Mouse (Mus musculus): ENCODE data around the gene Tm4sf5. TPM values are rescaled to one million over a fixed set of nuclear protein-coding genes. Genes with fewer than 3 reads are reported as not detected.
"Not testable (repeated sequence)": the region's sequence is repeated elsewhere in the genome, so short reads cannot be mapped to it uniquely, and the experiment has no call there.

Gene Tm4sf5
- 1 to 10 TPM in 1 of 2 experiments, under 1 TPM in 1; 1.00 to 2.5 TPM for polyA plus RNA-seq (2017; shearing (Covaris generic))

- ATAC-seq: no peak
Measured at GRCm38 (mm10) chr11:70504970-70505369, at the start of gene Tm4sf5. Tm4sf5 (plus strand) TSS chr11:70505244.

DNA sequence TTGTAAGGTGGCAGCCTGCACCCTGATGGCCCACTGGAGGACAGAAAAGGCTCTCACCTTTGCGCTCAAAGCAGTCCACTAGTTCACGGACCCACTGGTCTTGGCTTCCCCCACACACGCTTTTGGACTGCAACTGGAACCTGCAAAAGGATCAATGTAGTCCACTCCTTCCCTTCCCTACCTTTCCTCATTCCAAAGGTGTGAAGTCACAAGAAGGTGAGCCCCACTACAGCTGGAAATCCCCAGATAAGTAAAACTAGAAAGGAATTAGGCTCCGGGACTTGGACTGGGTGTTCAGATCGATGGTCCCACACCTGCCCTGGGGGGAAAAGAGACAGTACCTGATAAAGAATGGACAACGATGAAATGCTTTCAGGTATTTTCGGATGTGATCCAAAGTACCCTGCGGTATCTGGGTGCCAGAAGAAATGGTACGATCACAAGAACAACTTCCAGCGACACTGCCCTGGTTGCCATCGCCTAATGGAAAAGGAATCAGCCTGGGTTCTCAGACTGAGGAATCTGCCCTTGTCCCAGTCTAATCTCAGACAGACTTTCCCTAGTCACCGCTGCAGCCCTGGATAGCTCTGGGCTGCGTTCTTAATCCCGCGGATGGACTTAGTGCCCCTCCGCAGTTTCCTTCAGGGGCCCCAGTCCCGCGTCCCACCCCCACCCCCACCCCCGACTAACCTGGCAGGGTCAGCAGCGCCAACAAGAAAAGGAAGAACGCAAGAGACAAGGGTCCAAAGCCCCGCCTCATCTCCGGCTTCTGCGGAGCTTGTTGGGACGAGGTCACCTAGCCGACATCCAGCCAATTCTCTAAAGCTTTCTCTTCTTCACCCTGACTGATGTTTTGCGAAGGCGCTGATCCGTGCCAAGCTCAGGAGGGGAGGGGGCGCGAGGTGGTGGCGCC, 46.1 kb upstream of the Tm4sf5 start, which contains the start of gene Zmynd15:
TSS of gene Zmynd15 (plus strand) at position 746 of the 913 bp plus-strand sequence.
- no peak for ATAC-seq

DNA sequence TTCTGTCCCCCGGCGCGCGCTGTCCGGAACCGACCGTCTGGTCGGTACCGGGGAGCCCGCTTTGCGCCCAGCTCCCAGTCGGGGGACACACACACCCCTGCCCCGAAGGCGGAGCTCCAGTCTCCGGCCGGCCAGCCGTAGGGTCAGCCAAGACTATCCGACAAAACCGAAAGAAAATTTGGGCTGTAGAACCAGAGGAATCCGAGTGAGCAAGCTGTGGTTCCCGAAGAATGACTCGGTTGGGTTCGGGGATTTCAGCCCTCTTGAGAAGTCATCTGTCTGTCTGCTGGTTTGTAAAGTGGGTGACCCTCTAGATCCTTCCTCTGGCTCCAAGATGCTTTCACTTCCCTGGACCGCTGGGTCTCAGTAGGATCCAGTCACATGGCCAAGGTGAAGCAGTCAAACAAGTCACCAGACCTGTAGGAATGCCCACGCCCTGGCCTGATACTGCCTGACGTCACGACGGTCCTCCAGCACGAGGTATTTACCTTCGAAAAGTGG, 45.4 kb upstream of the Tm4sf5 start, which contains the start of gene Cxcl16:
TSS of gene Cxcl16 (minus strand) at position 384 of the 501 bp plus-strand sequence.
- ATAC-seq: no peak

- ATAC-seq: no peak
Measured at GRCm38 (mm10) chr11:70463970-70464369, 41.1 kb upstream of the Tm4sf5 start.

GRCm38 (mm10) chr11:70465211-70465610, 39.8 kb upstream of the Tm4sf5 start:
- no peak for ATAC-seq

DNA sequence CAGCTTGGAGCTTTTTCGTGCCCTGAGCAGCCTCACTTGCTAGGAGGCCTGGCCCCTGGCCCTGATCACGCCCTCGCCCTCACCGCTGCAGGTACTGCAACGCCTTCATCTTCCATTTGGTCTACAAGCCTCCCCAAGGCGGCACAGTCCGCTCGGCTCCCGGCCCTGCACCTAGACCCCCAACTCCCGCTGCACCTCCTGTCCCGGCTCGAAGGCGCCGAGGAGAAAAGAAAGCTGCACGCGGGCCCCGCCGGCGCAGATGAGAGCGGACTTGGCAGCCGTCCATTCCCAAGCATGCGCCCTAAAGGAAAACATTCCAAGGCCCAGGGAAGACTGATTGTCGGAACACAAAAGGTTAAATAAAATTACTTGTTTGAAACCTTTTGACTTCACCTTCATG, 39.2 kb upstream of the Tm4sf5 start:
- ATAC-seq: no peak

- ATAC-seq: no peak
Measured at GRCm38 (mm10) chr11:70467902-70468619, 37.0 kb upstream of the Tm4sf5 start.

GRCm38 (mm10) chr11:70469764-70470163, 35.3 kb upstream of the Tm4sf5 start:
- ATAC-seq: no peak

DNA sequence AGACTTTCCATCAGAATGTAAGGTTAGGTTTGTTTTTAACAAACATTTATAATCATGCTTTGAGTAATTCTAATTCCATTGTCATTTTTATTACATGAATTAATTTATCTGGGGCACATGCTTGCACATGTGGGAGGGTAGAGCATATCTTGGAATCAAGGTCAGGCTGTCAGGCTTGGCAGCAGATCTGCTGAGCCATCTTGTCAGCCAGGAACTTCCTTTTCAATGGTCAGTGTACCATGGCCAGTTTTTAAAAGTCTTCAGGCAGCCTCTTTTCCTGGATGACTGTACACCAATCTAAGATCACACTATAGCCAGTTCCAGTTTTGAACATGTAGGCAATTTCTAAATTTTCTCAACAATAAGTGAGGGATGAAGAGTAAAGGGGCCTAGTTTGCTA, 32.3 kb upstream of the Tm4sf5 start:
- no peak for ATAC-seq

DNA sequence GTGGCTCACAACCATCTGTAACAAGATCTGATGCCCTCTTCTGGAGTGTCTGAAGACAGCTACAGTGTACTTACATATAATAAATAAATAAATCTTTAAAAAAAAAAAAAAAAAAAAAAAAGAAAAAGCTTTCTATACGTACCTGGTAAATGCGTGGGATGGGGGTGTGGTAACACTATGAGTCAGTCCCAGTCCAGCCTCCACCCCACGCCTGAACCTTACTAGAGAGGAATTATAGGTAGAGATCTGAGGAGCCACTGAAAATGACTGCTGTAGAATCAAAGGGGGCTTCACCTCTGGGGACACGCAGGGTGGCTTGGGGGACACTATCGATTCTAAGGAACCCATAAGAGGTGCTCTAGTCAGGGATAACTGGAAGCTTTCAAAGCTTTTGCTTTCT, 31.8 kb upstream of the Tm4sf5 start:
- ATAC-seq: not testable (repeated sequence)

GRCm38 (mm10) chr11:70474872-70475534, 30.0 kb upstream of the Tm4sf5 start:
- no peak for ATAC-seq

DNA sequence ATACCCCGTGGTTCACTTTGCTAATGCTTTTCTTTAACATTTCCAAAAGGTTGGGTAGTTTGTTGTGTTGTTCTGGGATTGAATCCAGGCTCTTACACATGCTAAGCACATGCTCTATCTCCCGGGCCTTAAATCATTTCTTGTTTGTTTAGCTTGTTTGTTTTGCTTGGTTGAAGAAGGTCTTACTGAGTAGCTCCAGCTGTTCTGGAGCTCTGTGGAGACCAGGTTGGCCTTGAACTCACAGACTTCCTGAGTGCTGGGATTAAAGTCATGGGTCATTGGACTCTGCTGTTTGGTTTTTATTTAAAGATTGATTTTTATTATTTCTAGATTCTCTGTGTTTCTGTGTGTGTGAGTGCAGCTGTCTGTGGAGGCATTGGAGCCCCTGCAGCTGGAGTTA, 19.5 kb upstream of the Tm4sf5 start:
- ATAC-seq: no peak

DNA sequence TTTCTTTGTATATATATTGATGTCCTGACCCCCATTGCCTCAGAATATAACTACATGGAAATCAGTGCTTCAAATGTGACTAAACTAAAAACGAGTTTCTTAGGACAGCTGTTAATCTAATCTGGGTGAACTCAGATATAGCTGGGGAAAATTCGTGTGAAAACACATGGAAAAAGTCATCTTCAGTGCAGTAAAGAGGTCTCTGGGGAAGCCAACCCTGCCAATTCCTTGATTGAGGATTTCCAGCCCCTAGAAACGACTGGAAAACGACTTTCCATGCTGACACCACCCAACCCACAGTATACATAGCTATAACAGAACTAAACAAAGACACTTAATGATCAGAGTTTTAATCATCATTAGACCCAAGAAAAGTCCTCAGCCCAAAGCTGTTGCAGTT, 17.2 kb upstream of the Tm4sf5 start:
- ATAC-seq: no peak

DNA sequence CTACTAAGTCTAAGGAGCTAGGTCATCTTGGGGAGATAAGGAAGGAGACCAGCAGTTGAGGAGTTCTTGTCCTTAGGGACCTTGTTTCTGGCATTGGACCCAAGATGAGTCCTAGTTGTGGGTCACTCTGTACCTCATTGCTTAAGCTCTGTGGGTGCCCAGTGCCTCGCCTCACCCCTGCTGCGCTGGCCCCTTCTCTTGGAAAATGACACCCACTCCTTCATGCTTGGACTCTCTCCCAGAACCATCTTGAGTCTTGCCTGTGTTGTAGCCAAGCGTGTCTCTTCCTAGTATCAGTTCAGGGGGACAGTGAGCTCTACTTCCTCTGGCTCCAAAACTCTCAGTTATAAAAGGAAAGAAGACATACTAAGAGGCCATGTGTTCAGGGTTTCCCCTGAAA, 15.9 kb upstream of the Tm4sf5 start:
- ATAC-seq: no peak

GRCm38 (mm10) chr11:70489684-70490083, 15.4 kb upstream of the Tm4sf5 start:
- ATAC-seq: no peak

GRCm38 (mm10) chr11:70499566-70500475, 5.2 kb upstream of the Tm4sf5 start:
- no peak for ATAC-seq

DNA sequence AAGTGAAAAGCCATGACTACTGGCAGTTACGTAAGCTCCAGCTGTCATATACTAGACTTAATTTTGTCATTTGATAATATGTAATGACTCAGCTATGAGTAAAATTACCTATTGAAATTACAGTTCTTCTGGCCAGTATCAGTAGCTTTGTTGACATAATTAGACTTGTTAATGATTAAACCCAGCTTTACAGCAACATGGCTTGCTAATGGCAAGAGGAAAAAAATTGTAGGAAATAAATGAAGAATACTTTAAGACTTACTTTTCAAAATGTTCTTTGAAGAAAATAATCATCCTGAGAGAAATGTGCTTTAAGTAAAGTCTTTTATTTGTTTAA, 4.6 kb upstream of the Tm4sf5 start:
- no peak for ATAC-seq

GRCm38 (mm10) chr11:70502018-70502417, 3.0 kb upstream of the Tm4sf5 start:
- ATAC-seq: no peak

GRCm38 (mm10) chr11:70506385-70506784, 1.3 kb downstream of the Tm4sf5 start:
- ATAC-seq: peak; percentile 74

DNA sequence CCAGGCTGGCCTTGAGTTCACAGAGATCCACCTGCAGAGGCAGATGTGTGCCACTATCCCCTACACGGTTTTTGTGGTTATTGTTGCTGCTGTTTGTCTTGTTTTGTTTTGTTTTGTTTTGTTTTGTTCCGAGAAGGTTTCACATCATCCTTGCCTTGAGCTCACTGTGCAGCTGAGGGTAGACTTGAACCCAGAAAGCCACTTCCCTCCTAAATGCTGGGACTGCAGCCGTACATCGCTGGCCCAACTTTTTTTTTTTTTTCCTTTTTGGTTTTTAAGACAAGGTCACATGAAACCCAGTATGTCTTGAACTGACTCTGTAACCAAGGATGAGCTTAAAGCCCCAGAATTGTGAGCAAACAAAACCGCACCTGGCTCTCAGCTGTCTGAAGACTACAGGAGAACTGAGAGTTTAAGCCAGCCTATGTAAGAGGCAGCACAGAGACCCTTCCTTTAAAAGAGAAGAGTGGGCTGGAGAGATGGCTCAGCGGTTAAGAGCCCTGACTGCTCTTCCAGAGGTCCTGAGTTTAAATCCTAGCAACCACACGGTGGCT, 2.0 kb downstream of the Tm4sf5 start:
- no peak for ATAC-seq

DNA sequence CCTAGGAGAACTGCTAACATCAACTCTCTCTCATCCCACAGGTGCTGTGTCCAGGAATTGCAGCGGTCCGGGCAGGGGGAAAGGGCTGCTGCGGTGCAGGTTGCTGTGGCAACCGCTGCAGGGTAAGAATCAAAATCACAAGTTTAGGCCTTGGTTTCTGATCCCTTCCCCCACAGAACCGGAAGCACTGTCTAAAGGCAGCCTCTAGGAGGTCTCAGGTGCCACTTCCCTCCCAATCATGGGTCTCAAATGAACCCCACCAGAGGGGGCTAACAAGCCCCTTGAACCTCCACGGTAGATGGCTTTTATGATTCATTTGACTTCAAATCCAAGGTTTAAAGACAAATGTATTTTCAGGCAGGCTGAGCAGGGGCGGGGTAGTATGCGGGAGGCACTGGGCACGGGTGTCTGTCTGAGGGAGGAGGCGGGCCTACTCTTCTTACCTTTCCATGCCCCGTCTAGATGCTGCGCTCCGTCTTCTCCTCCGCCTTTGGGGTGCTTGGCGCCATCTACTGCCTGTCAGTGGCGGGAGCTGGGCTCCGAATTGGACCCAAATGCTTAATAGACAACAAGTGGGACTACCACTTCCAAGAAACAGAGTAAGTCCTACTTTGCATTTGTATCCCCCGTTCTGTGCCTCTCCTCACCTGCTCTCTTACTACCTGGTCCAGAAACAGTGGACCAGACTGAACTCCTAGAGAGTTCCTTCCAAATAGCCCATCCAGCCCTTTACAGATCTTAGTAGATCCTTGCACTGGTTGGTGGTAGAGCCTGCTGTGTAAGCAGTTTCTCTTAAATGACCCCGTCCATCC, 4.9 kb downstream of the Tm4sf5 start:
- ATAC-seq: peak; percentile 71

All from CD4-positive, CD25-positive, alpha-beta regulatory T cell, adult 4 months (primary cell).